Mouse (Mus musculus): Measurements from ENCODE around the gene Exosc5. TPM values are rescaled to one million over a fixed set of nuclear protein-coding genes. Genes with fewer than 3 reads are reported as not detected.

The Exosc5 gene
- 70.1 and 71.3 TPM in 2 replicates for polyA plus RNA-seq (2015; fragmentation: Nextera tagmentation; extraction: Ambion mirVana)

GRCm38 (mm10) chr7:25658657-25659472 is at the start of gene Exosc5, which contains the start of gene Bckdha:
Exosc5 (plus strand) TSS chr7:25659164.
Bckdha (minus strand) TSS chr7:25658981.
- H3K4me3 ChIP-seq (replicated peaks) = peak within 1 kb of the TSS; percentile 72
- peaks cover 13% of the 10 kb centered on the region for H3K36me3 ChIP-seq
- peak within 1 kb of the TSS; percentile 74 for H3K27ac ChIP-seq (replicated peaks)
- H3K9me3 ChIP-seq (replicated peaks) = no peaks in the 10 kb centered on the region
- ATAC-seq (ENCODE audit: insufficient number of reproducible peaks, low FRiP score, low TSS enrichment, low read depth) = peak; percentile 98
- H3K27me3 ChIP-seq = no peaks in the 10 kb centered on the region
- H3K4me1 ChIP-seq = peaks cover 31% of the 10 kb centered on the region
- H3K9ac ChIP-seq = peak within 1 kb of the TSS; percentile 69
- H3K4me2 ChIP-seq (replicated peaks) = peak within 1 kb of the TSS; percentile 77
- under 1% methylated on average over 50 of the region's 50 CpGs for WGBS

GRCm38 (mm10) chr7:25610056-25610455 is 48.9 kb upstream of the Exosc5 start:
- WGBS = 28% methylated on average over 6 of the region's 6 CpGs
- no peak overlapping the region for H3K27ac ChIP-seq (replicated peaks)
- H3K36me3 ChIP-seq = no peaks in the 10 kb centered on the region
- no peaks in the 10 kb centered on the region for H3K4me1 ChIP-seq
- no peak for ATAC-seq (ENCODE audit: insufficient number of reproducible peaks, low FRiP score, low TSS enrichment, low read depth)
- H3K9me3 ChIP-seq (replicated peaks) = no peaks in the 10 kb centered on the region
- no peak overlapping the region for H3K4me2 ChIP-seq (replicated peaks)
- H3K27me3 ChIP-seq = no peaks in the 10 kb centered on the region
- no peak overlapping the region for H3K9ac ChIP-seq
- H3K4me3 ChIP-seq (replicated peaks) = no peak overlapping the region

- no peak overlapping the region for H3K27ac ChIP-seq (replicated peaks)
- no peaks in the 10 kb centered on the region for H3K9me3 ChIP-seq (replicated peaks)
- no peak overlapping the region for H3K4me3 ChIP-seq (replicated peaks)
- H3K4me2 ChIP-seq (replicated peaks) = no peak overlapping the region
- WGBS = 43% methylated on average over 7 of the region's 7 CpGs
- no peaks in the 10 kb centered on the region for H3K36me3 ChIP-seq
- H3K9ac ChIP-seq = no peak overlapping the region
- no peaks in the 10 kb centered on the region for H3K27me3 ChIP-seq
- no peaks in the 10 kb centered on the region for H3K4me1 ChIP-seq
- no peak for ATAC-seq (ENCODE audit: insufficient number of reproducible peaks, low FRiP score, low TSS enrichment, low read depth)
Observed at GRCm38 (mm10) chr7:25611501-25611900, 47.5 kb upstream of the Exosc5 start.

- Histone ChIP-seq H3K9me3 (replicated peaks) (no peaks in the 10 kb centered on the region), H3K27ac (replicated peaks) (no peak overlapping the region), H3K9ac (no peak overlapping the region), H3K36me3 (no peaks in the 10 kb centered on the region), H3K27me3 (no peaks in the 10 kb centered on the region), H3K4me1 (0 out of 2 replicates have a peak, but pooled peaks cover 4% of the 10 kb centered on the region), H3K4me3 (replicated peaks) (no peak overlapping the region), H3K4me2 (replicated peaks) (no peak overlapping the region)
- no peak for ATAC-seq (ENCODE audit: insufficient number of reproducible peaks, low FRiP score, low TSS enrichment, low read depth)
- 89% methylated on average over 5 of the region's 5 CpGs for WGBS
Observed at GRCm38 (mm10) chr7:25614086-25614485, 44.9 kb upstream of the Exosc5 start.

DNA sequence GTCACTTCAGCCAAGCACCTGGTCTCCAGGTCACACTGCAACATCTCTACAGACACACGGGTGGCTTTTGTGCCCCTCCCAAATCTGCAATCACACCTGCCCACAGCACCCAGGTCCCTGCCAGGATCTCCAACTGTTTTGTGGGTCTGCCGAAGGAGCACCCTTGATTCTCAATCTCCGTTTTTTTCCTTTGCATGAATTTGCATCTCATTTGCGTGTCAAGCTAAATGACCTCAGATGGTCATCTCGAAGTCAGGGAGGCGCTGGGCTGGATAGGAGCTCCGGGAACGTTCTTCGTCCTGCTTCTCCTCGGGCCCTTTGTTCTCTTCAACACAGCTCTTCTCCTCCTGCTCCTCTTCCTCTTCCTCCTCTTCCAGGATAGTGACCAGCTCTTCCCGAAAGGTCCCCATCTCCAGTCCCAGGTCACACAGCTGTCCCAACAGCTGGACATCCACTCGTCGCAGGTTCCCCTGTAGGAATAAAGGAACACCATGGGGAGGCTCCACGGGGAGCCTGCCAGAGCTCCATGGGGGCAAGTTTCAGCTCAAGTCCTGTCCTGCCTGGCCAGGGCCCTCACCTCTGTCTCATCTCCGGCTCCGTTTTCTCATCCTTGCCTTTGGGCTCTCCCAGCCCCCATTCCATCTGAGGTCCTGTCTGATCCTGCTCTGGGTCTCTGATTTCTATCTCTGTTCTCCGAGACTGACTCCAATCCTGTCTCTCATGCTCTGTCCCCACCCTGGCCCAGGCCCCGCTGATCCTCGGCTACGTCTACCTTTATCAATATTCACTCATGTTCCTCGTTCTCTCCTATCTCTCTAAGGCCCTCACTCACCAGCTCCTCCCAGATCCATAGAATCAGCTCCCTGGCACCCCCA is 43.9 kb upstream of the Exosc5 start:
- no peak overlapping the region for H3K9ac ChIP-seq
- ATAC-seq (ENCODE audit: insufficient number of reproducible peaks, low FRiP score, low TSS enrichment, low read depth) = no peak
- no peak overlapping the region for H3K4me3 ChIP-seq (replicated peaks)
- H3K4me1 ChIP-seq = peaks cover 10% of the 10 kb centered on the region; the same call in 1 of the 2 replicates
- WGBS = 70% methylated on average over 21 of the region's 21 CpGs
- no peaks in the 10 kb centered on the region for H3K27me3 ChIP-seq
- no peaks in the 10 kb centered on the region for H3K36me3 ChIP-seq
- H3K4me2 ChIP-seq (replicated peaks) = no peak overlapping the region
- H3K9me3 ChIP-seq (replicated peaks) = no peaks in the 10 kb centered on the region
- no peak overlapping the region for H3K27ac ChIP-seq (replicated peaks)

DNA sequence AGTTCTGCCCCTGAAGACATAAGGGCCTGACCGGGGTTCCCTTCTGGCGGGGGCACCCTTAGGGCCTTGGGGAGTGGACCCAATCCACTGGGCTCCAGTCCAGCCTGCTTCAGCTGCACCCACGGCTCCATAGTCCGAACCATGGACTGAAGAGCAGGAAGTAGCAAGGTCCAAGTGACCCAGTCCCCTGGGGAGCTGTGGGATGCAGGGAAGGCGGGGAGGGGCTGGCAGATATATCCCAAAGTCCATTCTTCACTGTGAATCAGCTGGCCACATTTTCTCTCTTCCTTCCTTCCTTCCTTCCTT is 43.3 kb upstream of the Exosc5 start, which contains the start of gene Erich4:
Erich4 (minus strand) TSS at position 187 of the 306 bp plus-strand sequence.
- H3K27ac ChIP-seq (replicated peaks) = no peak within 1 kb of the TSS
- H3K27me3 ChIP-seq = no peaks in the 10 kb centered on the region
- 80% methylated on average over 5 of the region's 5 CpGs for WGBS
- no peaks in the 10 kb centered on the region for H3K9me3 ChIP-seq (replicated peaks)
- H3K36me3 ChIP-seq = no peaks in the 10 kb centered on the region
- H3K4me1 ChIP-seq = peaks cover 12% of the 10 kb centered on the region; the same call in 1 of the 2 replicates
- no peak within 1 kb of the TSS for H3K4me3 ChIP-seq (replicated peaks)
- no peak within 1 kb of the TSS for H3K9ac ChIP-seq
- no peak for ATAC-seq (ENCODE audit: insufficient number of reproducible peaks, low FRiP score, low TSS enrichment, low read depth)
- no peak within 1 kb of the TSS for H3K4me2 ChIP-seq (replicated peaks)

- H3K27ac ChIP-seq (replicated peaks) = no peak overlapping the region
- no peak for ATAC-seq (ENCODE audit: insufficient number of reproducible peaks, low FRiP score, low TSS enrichment, low read depth)
Observed at GRCm38 (mm10) chr7:25617376-25618160, 41.4 kb upstream of the Exosc5 start.

DNA sequence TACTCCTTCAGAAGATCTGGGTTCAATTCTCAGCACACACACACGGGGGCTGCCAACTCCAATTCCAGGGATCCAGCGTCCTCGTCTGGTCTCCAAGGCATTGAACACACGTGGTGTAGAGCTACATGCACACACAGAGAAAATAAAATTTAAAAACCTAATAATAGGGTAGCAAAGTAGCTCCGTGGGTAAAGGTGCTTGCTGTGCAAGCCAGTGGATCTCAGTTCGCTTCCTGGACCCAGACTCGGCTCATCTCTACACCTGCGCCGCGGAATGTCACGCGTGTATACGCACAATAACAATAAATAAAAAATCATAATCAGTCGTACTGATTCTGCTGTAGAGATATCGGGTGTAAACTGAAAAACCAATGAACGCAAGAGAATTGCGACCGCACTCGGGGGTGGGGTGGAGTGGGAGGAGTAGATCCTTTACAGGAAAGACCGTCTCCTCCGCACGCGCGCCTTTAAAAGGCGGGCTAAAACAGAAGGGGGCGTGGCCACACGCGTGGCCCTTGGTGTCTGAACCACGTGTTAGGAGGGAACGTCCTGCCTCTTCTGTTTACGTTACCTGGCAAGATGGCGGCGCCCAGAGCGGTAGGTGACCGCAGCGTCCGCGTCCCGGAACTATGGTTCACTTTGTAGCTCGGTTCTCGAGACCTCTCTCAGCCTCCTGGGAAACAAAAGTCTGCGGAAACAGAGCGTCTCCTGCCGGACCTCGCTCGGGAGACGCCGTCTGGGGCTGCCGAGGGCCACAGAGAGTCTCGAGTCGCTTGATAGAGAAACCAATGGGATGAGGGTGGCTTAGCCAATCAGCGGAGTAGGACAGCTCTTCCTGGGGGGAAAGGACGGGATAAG is 39.9 kb upstream of the Exosc5 start, which contains the start of gene Dmac2:
Dmac2 (plus strand) TSS at position 550 of the 857 bp plus-strand sequence.
- no peaks in the 10 kb centered on the region for H3K9me3 ChIP-seq (replicated peaks)
- no peaks in the 10 kb centered on the region for H3K27me3 ChIP-seq
- H3K27ac ChIP-seq (replicated peaks) = peak within 1 kb of the TSS; percentile 65
- 2% methylated on average over 53 of the region's 53 CpGs for WGBS
- peak within 1 kb of the TSS; percentile 76 for H3K4me3 ChIP-seq (replicated peaks)
- H3K4me2 ChIP-seq (replicated peaks) = peak within 1 kb of the TSS; percentile 74
- ATAC-seq (ENCODE audit: insufficient number of reproducible peaks, low FRiP score, low TSS enrichment, low read depth) = peak; percentile 86
- H3K9ac ChIP-seq = peak within 1 kb of the TSS; percentile 47
- H3K4me1 ChIP-seq = peaks cover 12% of the 10 kb centered on the region; the same call in 1 of the 2 replicates
- peaks cover 21% of the 10 kb centered on the region; the same call in 1 of the 2 replicates for H3K36me3 ChIP-seq

More at GRCm38 (mm10) chr7:25617376-25618160, 41.4 kb upstream of the Exosc5 start:
- no peaks in the 10 kb centered on the region for H3K27me3 ChIP-seq
- H3K4me2 ChIP-seq (replicated peaks) = no peak overlapping the region
- 79% methylated on average over 10 of the region's 10 CpGs for WGBS
- H3K9me3 ChIP-seq (replicated peaks) = no peaks in the 10 kb centered on the region
- H3K9ac ChIP-seq = no peak overlapping the region
- H3K4me3 ChIP-seq (replicated peaks) = no peak overlapping the region
- H3K4me1 ChIP-seq = peaks cover 12% of the 10 kb centered on the region; the same call in 1 of the 2 replicates
- 0 out of 2 replicates have a peak, but pooled peaks cover 11% of the 10 kb centered on the region for H3K36me3 ChIP-seq

- Histone ChIP-seq H3K36me3 (peaks cover 23% of the 10 kb centered on the region; the same call in 1 of the 2 replicates), H3K4me1 (peaks cover 15% of the 10 kb centered on the region; the same call in 1 of the 2 replicates), H3K4me3 (replicated peaks) (peak overlapping the region; percentile 76), H3K4me2 (replicated peaks) (peak overlapping the region; percentile 74), H3K27ac (replicated peaks) (no peak overlapping the region; the same call in 1 of the 2 replicates), H3K9ac (peak overlapping the region; percentile 47), H3K9me3 (replicated peaks) (no peaks in the 10 kb centered on the region), H3K27me3 (no peaks in the 10 kb centered on the region)
- no peak for ATAC-seq (ENCODE audit: insufficient number of reproducible peaks, low FRiP score, low TSS enrichment, low read depth)
- 17% methylated on average over 5 of the region's 5 CpGs for WGBS
Observed at GRCm38 (mm10) chr7:25619722-25619991, 39.3 kb upstream of the Exosc5 start.

- no peak for ATAC-seq (ENCODE audit: insufficient number of reproducible peaks, low FRiP score, low TSS enrichment, low read depth)
- no peak overlapping the region for H3K9ac ChIP-seq
- peak overlapping the region; percentile 74 for H3K4me2 ChIP-seq (replicated peaks)
- no peaks in the 10 kb centered on the region for H3K9me3 ChIP-seq (replicated peaks)
- H3K27ac ChIP-seq (replicated peaks) = no peak overlapping the region
- H3K4me3 ChIP-seq (replicated peaks) = peak overlapping the region; percentile 76; the same call in 1 of the 2 replicates
- no peaks in the 10 kb centered on the region for H3K27me3 ChIP-seq
- peaks cover 17% of the 10 kb centered on the region; the same call in 1 of the 2 replicates for H3K4me1 ChIP-seq
- peaks cover 23% of the 10 kb centered on the region; the same call in 1 of the 2 replicates for H3K36me3 ChIP-seq
- WGBS = 88% methylated on average over 5 of the region's 5 CpGs
Observed at GRCm38 (mm10) chr7:25620101-25620500, 38.9 kb upstream of the Exosc5 start.

Data from embryonic facial prominence, embryonic 15.5 days (tissue).